Mouse (Mus musculus): Measurements from ENCODE around the gene Cacnb4. TPM values are rescaled to one million over a fixed set of nuclear protein-coding genes. Genes with fewer than 3 reads are reported as not detected.

The Cacnb4 gene
- total and polyA plus RNA-seq, 3 experiments, result not detected

- DNase-seq (ENCODE audit: low read depth, low spot score), result no peak
- Histone ChIP-seq H3K27me3 (ENCODE audit: control insufficient read depth in 1 of 2, insufficient read depth in 2 of 2, low read length in 2 of 2) (no peaks in the 10 kb centered on the region), H3K4me1 (ENCODE audit: control insufficient read depth in 1 of 2, insufficient read depth in 2 of 2, low read length in 2 of 2) (no peaks in the 10 kb centered on the region), H3K4me3 (ENCODE audit: control insufficient read depth in 1 of 2, insufficient read depth in 1 of 2, low read depth in 2 of 2, low read length in 2 of 2) (no peak overlapping the region), H3K79me2 (ENCODE audit: control insufficient read depth, insufficient read depth, low read length, poor library complexity) (no peaks in the 10 kb centered on the region), H3K36me3 (ENCODE audit: control insufficient read depth in 1 of 2, insufficient read depth in 2 of 2, low read length in 2 of 2) (no peaks in the 10 kb centered on the region), H3K27ac (ENCODE audit: control insufficient read depth, low read depth, low read length) (no peak overlapping the region), H3K9ac (ENCODE audit: control insufficient read depth, low read depth, low read length, poor library complexity, severe bottlenecking) (no peak overlapping the region), H3K9me3 (replicated peaks; ENCODE audit: insufficient read depth, low read length) (no peaks in the 10 kb centered on the region)
- TF ChIP-seq ETS1 (IDR thresholded peaks at IDR 0.05; ENCODE audit: low read depth, low read length) (no peak), CHD2 (IDR thresholded peaks at IDR 0.05; ENCODE audit: low read length) (no peak), USF1 (IDR thresholded peaks at IDR 0.05; ENCODE audit: low read depth, low read length) (no peak), CTCF (IDR thresholded peaks at IDR 0.05 in 2 of 3, conservative IDR thresholded peaks at IDR 0.05 in 1 of 3; ENCODE audit: control insufficient read depth in 1 of 3, insufficient read depth in 1 of 3, low read depth in 2 of 3, low read length in 3 of 3, poor library complexity in 1 of 3, severe bottlenecking in 1 of 3) (no peak), ZMIZ1 (IDR thresholded peaks at IDR 0.05; ENCODE audit: low read depth, low read length) (no peak), MYB (IDR thresholded peaks at IDR 0.05; ENCODE audit: low read depth, low read length) (no peak), TCF12 (IDR thresholded peaks at IDR 0.05; ENCODE audit: low read depth, low read length) (no peak), MAFK (IDR thresholded peaks at IDR 0.05; ENCODE audit: borderline replicate concordance, low read depth, low read length) (no peak)
Observed at GRCm38 (mm10) chr2:52675278-52675987, 1.2 kb downstream of the Cacnb4 start.

DNA sequence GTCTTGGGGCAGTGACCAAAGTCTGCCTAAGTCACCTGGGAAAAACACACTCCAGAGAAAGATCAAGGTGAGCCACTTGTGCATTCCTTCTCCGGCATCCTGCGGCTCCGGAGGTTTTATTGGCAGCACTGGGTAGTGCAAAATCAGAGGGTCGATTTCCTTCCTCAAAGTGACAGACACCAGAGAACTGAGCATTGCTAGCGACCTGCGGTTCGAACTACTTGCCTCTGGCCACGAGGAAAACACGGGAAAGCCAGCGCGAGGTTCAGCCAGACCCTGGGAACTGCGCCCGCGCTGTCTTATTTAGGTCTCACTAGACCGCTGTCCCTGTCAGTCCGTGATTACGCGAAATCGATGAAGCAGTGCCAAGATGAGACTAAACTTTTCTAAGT, 1.7 kb downstream of the Cacnb4 start:
- no peak for TF ChIP-seq CHD2 (IDR thresholded peaks at IDR 0.05; ENCODE audit: low read length)
- no peak for TF ChIP-seq MXI1 (IDR thresholded peaks at IDR 0.05; ENCODE audit: low read depth, low read length)
- Histone ChIP-seq H3K79me2 (ENCODE audit: control insufficient read depth, insufficient read depth, low read length, poor library complexity) (no peaks in the 10 kb centered on the region), H3K27me3 (ENCODE audit: control insufficient read depth in 1 of 2, insufficient read depth in 2 of 2, low read length in 2 of 2) (no peaks in the 10 kb centered on the region), H3K36me3 (ENCODE audit: control insufficient read depth in 1 of 2, insufficient read depth in 2 of 2, low read length in 2 of 2) (no peaks in the 10 kb centered on the region), H3K4me3 (ENCODE audit: control insufficient read depth in 1 of 2, insufficient read depth in 1 of 2, low read depth in 2 of 2, low read length in 2 of 2) (no peak overlapping the region), H3K27ac (ENCODE audit: control insufficient read depth, low read depth, low read length) (no peak overlapping the region), H3K9me3 (replicated peaks; ENCODE audit: insufficient read depth, low read length) (no peaks in the 10 kb centered on the region), H3K9ac (ENCODE audit: control insufficient read depth, low read depth, low read length, poor library complexity, severe bottlenecking) (no peak overlapping the region), H3K4me1 (ENCODE audit: control insufficient read depth in 1 of 2, insufficient read depth in 2 of 2, low read length in 2 of 2) (no peaks in the 10 kb centered on the region)
- DNase-seq (ENCODE audit: low read depth, low spot score), result no peak

- DNase-seq (ENCODE audit: low read depth, low spot score), result no peak
- TF ChIP-seq ZC3H11A (IDR thresholded peaks at IDR 0.05; ENCODE audit: low read depth, low read length) (no peak), CHD2 (IDR thresholded peaks at IDR 0.05; ENCODE audit: low read length) (no peak), SMC3 (IDR thresholded peaks at IDR 0.05; ENCODE audit: low read depth, low read length) (no peak), UBTF (IDR thresholded peaks at IDR 0.05; ENCODE audit: borderline replicate concordance, insufficient read depth, low read depth, low read length) (no peak), JUND (IDR thresholded peaks at IDR 0.05; ENCODE audit: low read depth, low read length) (no peak), RAD21 (IDR thresholded peaks at IDR 0.05; ENCODE audit: low read depth, low read length) (no peak), POLR2AphosphoS5 (IDR thresholded peaks at IDR 0.05; ENCODE audit: borderline replicate concordance, low read depth, low read length) (no peak), ZMIZ1 (IDR thresholded peaks at IDR 0.05; ENCODE audit: low read depth, low read length) (no peak), RCOR1 (IDR thresholded peaks at IDR 0.05; ENCODE audit: low read depth, low read length) (no peak), KAT2A (conservative IDR thresholded peaks at IDR 0.05; ENCODE audit: low read depth, low read length) (no peak), MYB (IDR thresholded peaks at IDR 0.05; ENCODE audit: low read depth, low read length) (no peak), GABPA (IDR thresholded peaks at IDR 0.05; ENCODE audit: low read depth, low read length) (no peak), ZKSCAN1 (IDR thresholded peaks at IDR 0.05; ENCODE audit: low read depth, low read length) (no peak), MAX (IDR thresholded peaks at IDR 0.05; ENCODE audit: low read length) (no peak), MXI1 (IDR thresholded peaks at IDR 0.05; ENCODE audit: low read depth, low read length) (no peak), BHLHE40 (IDR thresholded peaks at IDR 0.05; ENCODE audit: borderline replicate concordance, low read depth, low read length) (no peak), POLR2AphosphoS2 (IDR thresholded peaks at IDR 0.05; ENCODE audit: low read length) (no peak), HCFC1 (IDR thresholded peaks at IDR 0.05; ENCODE audit: low read depth, low read length) (no peak)
- Histone ChIP-seq H3K27me3 (ENCODE audit: control insufficient read depth in 1 of 2, insufficient read depth in 2 of 2, low read length in 2 of 2) (no peaks in the 10 kb centered on the region), H3K79me2 (ENCODE audit: control insufficient read depth, insufficient read depth, low read length, poor library complexity) (no peaks in the 10 kb centered on the region), H3K4me1 (ENCODE audit: control insufficient read depth in 1 of 2, insufficient read depth in 2 of 2, low read length in 2 of 2) (no peaks in the 10 kb centered on the region), H3K9ac (ENCODE audit: control insufficient read depth, low read depth, low read length, poor library complexity, severe bottlenecking) (no peak overlapping the region), H3K27ac (ENCODE audit: control insufficient read depth, low read depth, low read length) (no peak overlapping the region), H3K9me3 (replicated peaks; ENCODE audit: insufficient read depth, low read length) (no peaks in the 10 kb centered on the region), H3K36me3 (ENCODE audit: control insufficient read depth in 1 of 2, insufficient read depth in 2 of 2, low read length in 2 of 2) (no peaks in the 10 kb centered on the region), H3K4me3 (ENCODE audit: control insufficient read depth in 1 of 2, insufficient read depth in 1 of 2, low read depth in 2 of 2, low read length in 2 of 2) (no peak overlapping the region)
Observed at GRCm38 (mm10) chr2:52673172-52673571, 3.5 kb downstream of the Cacnb4 start.

All from MEL (cell line).